Mouse (Mus musculus) adrenal gland, adult 2 months (tissue): ENCODE measurements around the gene Fzd7. TPM values are rescaled to one million over a fixed set of nuclear protein-coding genes. Genes with fewer than 3 reads are reported as not detected.
A peak's percentile ranks its signal among the peaks of the same experiment; 100 is the strongest.

ENCODE experiments used
- DNase-seq: peaks from one replicate; pipeline ENCODE4 v3.0.0; 2021
- polyA plus RNA-seq: library from polyadenylated mRNA; depleted of rRNA; stranded (reverse); fragments of >200 nt; gene quantifications from 2 replicates; pipeline ENCODE4 v1.2.3, GENCODE M21; 2012
- total RNA-seq, 2 experiments: library from RNA; stranded (reverse); gene quantifications; 2 replicates each; pipeline ENCODE4 v1.2.3; 2021

The Fzd7 gene
- total and polyA plus RNA-seq, 3 experiments: 9.9 to 20.1 (median 16.7) TPM

DNA sequence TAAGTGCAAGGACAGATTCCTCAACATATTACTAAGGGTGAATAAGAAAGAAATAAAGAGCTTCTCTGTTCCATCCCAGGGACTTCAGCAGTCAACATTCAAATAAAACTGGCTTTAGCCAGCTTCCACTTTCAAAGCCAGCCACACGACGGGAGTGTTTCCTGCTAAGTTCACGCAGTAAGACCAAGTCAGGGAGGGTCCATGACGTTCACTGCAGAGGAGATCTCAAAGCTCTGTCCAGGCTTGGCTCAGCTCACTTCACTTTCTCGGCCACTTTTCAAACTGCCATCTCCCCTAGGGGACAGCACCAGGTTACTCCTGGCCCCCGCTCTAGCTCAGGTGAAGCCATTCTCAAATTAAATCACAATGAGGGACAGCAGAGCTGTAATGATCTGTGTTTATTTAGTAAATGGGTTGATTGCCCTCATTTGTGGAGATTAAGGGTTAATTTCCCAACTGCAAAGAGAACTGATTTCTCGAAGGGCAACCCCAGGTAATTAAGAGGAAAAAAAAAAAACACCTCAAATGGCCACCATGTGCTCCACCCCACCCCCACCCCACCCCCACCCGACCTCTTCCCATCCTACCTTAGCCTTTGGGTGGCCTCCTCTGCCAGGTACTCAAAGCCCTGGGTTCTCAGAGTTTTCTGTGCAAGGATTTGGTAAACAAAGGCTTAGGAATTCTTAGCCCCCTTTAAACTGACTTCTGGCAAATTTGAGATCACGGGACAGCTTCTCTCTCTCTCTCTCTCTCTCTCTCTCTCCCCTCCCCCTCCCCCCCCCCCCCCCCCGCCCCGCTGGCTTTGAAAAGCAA is 9.7 kb upstream of the Fzd7 start:
- DNase-seq: no peak

DNA sequence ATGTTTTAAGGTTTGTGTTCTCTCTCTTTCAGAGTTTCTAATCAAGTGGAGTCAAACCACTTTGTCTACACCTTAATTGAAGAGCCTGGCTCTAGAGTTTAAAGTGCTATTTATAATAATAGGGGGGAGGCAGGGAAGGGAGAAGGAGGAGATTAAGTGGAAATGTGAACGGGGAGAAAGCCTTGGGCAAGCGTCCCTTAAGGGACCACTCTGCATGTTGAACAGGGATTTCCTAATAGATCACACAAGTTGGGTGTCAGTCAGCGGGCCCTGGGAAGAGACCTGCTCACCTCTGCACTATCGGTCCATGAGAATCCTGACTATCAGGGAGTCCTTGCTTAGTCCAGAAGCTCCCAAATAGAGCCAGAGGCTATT is 9.1 kb upstream of the Fzd7 start:
- DNase-seq: no peak

DNA sequence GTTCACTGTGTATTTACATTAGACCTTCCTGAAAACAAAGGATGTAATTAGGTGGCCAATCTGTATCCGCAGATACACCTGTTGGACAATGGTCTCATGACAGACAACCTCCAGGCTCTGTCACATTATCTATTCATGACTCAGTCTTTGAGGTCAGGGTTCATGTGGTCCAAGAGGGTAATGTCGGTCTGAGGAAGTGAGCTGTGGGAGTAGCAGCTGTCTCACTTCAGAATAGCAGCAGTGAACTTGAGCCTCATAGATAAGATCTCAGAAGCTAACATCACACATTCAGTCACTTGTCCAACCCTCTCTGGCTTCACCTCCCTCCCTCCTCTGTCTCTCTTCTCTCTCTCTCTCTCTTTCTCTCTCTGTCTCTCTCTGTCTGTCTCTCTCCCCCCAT is 6.6 kb upstream of the Fzd7 start:
- no peak for DNase-seq

DNA sequence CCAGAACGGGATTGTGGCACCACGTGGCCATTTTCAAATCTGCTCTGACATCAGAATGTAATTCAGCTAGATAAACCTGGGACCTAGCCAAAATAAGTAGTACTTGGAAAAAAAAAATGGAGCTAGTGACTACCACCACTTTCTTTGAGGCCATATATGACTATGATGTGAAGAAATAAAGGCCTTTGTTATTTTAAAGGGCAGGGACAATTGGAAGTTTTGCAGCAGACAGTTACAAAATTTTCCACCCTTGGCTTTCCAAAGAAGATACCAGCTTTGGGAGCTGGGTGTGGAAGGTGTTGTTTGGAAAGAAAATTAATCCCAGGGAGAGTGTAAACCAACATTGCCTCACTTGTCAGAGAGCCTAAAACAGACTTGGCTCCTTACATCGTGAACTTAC is 3.3 kb upstream of the Fzd7 start:
- DNase-seq: no peak

DNA sequence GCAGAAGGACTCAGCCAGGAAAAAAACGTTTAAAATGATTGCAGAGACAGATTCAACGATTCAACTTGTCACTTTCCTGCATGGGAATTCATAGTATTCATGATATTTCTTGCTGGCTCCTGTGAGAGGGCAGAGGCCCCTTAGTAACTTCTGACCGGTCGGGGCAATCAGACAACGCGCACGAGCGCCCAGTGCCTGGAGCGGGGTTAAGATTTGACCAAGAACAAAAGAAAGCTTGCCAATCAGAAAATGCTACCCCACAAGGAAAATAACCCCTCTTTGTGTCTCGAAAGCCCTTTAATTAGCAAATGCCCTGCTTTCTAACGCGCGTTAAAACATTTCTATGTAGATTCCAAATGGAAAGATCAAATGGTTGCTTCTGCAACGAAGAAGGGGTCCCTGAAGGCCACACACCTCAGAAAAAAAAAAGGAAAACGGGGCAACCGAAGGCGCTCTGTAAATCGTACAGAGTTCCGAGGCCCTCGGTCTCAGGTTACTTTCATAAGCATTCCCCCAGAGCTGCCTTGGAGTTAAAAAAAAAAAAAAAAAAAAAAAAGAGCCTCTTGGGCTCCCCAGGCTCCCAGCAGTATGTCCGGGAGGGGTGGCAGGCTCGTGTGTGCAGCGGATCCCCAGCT is 1.3 kb upstream of the Fzd7 start:
- peak; percentile 24 for DNase-seq

DNA sequence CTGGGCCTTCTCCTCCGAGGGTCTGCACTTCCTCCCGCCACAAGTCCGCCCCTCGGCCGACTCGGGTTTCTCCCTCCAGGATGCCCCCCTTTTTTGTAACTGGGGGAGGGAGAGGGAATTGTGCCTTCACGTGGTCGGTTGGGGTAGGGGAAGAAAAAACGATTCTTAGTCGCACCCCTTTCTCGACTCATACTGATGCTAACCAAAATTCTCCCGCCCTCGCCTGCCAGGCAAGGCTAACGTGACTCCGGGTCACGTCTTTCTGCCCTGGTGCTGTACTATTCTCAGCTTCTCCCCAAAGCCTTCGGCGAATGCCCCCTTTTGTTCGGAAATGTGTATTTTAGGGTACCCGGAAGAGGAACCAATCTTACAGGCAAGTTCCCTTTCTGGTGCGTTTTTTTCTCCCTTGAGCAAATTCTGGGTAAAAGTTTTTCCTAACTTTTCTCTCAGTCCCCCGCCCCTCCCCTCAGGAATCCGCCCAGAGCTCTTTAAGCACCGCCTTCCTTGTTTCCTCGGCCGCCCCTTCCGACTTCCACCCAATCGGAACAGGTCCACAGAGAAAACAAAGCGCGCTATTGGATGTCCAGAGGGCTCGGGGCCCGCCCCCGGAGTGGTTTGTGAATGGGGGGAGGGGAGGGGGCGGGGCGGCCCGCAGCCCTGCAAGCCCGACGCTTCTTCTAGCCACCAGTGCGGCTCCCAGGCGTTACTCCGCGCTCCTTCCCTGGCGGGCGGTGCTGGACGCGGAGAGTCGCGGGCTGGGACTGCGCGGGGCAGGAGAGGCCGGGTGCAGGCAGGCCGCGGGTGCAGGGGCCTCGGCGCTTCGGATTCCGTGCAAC is 550 bp upstream of the Fzd7 start:
- peak; percentile 96 for DNase-seq

DNA sequence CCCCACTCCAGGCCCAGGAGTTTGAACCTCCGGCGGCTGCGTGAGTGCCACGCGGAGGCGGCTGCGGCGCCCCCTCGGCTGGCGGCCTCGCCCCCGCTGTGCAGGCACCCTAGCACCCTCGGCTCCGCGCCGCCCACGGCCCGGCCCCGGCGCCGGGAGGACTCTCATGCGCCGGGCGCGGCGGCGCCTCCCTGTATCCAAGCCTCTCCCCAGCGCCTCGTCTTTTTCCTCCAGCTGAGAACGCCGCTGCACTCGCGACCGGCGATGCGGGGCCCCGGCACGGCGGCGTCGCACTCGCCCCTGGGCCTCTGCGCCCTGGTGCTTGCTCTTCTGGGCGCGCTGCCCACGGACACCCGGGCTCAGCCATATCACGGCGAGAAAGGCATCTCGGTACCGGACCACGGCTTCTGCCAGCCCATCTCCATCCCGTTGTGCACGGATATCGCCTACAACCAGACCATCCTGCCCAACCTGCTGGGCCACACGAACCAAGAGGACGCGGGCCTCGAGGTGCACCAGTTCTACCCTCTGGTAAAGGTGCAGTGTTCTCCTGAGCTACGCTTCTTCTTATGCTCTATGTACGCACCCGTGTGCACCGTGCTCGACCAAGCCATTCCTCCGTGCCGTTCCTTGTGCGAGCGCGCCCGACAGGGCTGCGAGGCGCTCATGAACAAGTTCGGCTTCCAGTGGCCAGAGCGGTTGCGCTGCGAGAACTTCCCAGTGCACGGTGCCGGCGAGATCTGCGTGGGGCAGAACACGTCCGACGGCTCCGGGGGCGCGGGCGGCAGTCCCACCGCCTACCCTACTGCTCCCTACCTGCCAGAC is 684 bp downstream of the Fzd7 start:
- DNase-seq: peak; percentile 76

DNA sequence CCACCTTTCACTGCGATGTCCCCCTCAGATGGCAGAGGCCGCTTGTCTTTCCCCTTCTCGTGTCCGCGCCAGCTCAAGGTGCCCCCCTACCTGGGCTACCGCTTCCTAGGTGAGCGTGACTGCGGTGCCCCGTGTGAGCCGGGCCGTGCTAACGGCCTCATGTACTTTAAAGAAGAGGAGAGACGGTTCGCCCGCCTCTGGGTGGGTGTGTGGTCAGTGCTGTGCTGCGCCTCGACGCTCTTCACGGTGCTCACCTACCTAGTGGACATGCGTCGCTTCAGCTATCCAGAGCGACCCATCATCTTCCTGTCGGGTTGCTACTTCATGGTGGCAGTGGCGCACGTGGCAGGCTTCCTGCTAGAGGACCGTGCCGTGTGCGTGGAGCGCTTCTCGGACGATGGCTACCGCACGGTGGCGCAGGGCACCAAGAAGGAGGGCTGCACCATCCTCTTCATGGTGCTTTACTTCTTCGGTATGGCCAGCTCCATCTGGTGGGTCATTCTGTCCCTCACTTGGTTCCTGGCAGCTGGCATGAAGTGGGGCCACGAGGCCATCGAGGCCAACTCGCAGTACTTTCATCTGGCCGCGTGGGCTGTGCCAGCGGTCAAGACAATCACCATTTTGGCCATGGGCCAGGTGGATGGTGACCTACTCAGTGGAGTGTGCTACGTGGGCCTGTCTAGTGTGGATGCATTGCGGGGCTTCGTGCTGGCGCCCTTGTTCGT is 1.5 kb downstream of the Fzd7 start:
- peak; percentile 82 for DNase-seq

DNA sequence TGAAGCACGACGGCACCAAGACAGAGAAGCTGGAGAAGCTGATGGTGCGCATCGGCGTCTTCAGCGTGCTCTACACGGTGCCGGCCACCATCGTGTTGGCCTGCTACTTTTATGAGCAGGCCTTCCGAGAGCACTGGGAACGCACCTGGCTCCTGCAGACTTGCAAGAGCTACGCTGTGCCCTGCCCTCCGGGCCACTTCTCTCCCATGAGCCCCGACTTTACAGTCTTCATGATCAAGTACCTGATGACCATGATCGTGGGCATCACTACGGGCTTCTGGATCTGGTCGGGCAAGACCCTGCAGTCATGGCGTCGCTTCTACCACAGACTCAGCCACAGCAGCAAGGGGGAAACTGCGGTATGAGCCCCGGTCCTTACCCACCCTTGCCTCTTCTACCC is 2.1 kb downstream of the Fzd7 start:
- no peak for DNase-seq

DNA sequence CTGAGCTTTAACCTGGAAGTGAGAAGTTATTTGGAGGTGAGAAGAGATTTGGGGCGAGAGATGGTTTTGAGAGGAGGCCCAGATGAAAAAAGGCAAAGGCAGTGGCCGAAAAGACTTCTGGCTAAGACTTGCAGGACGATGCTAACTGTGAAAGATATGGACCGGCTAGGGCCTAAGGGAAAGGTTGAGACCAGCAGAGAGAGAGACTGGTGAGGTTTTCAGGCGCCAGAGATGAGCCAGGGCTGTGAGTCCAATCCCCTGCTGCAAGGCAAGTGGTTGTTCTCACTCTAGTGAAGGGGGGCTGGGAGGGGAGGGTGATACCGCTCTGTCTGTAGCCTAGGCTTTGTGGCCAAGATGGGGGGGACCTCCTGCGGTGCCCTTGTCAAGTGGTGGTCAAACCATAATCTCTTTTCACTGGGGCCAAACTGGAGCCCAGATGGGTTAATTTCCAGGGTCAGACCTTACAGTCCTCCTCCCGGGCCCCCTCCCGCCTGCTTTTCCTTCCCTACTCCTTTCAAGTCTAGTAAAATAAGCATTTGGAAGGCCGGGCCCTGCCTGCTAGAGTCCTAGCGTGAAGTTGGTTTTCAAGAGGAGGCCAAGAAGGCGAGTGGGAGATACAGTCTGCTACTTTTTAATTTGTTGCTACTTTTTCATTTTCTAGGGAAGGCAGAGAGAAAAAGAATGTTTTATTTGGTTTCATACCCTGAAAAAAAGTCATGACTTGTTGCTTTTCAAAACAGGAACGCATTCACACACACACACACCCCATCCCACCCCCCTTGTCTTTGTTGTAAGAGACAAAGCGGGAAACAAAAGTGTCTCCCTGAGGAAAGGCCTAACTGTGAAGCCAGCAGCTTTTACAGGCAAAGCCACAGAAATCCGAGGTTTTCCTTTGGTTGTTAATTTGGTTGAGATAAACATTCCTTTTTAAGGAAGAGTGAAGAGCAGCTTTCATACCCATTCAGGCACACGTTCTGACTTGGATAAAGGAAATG is 2.9 kb downstream of the Fzd7 start:
- peak; percentile 35 for DNase-seq

DNA sequence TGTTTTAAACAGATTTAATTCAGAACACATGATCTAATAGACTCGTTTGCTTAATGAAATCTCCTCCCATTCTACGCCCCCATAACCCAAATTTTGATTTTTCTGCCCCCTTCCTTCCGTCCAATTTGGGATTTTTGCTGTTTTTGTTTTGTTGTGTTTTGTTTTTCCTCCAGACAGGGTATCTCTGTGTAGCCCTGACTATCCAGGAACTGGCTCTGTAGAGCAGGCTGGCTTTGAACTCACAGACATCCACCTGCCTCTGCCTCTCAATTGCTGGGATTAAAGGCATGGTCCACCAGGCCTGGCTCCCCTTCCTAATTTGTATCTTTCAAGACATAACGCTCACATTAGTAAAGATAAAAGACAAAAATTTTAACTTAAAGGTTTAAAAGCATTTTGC is 3.6 kb downstream of the Fzd7 start:
- DNase-seq: no peak

DNA sequence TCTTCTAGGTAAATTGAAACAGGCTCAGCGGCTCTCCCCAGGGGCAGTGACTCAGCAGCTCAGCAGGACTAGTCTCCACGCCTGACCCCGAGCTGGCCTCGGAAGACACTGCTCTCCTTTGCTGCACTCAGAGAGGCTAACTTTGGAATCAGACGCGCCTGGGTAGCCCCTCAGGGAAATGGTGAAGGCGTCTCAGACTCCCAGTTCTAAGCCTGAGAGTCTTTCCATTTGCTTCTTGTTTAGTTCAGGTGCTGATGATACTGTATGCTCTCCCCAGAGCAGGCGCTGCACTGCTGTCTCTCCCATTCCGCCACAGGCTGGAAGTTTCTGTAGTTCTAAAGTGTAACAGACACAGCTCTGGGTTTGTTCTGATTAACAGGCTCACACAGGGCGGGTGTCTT is 5.4 kb downstream of the Fzd7 start:
- DNase-seq: peak; percentile 86

DNA sequence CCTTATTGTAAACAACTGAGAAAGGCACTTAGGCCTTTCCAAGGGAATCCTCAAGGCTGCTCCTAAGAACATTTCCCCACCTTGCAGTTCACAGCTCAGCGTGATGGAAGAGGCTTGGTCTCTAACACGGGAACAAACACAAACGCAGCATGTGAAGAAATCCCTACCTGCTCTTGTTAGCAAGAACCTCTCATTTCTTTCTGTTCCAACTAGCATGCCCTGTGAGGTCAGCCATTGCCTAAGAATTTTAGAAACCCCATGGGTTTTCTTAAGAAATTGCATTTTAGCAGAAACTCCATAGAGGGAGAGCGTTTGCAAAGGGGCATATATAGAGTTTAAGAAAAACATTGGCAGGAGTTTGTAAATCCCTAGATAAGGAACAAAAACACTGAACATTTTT is 6.3 kb downstream of the Fzd7 start:
- DNase-seq: no peak

DNA sequence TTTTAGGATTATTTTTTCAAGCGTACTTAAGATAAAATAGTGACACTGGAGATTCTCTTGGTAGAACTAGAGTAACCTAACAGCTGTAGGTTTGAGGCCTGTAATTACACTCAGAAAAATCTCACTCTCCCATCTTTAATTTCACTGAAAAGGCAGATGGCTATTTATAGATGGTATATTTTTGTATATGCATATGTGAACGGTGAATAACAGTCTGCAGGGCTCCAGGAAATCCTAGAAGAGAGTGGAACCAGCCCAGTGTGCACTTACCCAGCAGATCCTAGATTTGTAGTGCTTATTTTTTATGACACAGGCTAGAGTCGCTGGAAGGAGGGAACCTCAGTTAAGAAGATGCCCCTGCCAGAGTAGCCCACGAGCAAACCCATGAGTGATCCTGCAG is 6.8 kb downstream of the Fzd7 start:
- DNase-seq: no peak

DNA sequence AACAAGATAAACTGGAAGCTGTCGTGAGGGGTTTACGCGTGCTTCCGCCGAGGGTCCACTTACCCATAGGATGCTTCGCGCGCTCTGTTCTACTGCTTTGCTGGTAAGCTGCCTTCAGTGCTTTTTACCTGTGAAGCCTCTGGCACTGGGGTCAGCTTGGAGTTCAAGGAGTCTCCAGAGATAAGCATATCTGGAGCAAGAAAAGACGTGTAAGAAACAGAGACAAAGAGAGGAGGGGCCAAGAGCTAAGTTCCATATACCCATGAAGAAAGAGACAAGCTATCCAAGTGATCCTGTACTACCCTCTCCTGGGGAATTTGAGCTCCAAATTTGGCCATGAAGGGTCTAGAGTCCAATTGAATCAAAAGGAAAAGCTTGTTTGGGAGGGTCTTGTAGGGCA is 9.3 kb downstream of the Fzd7 start:
- DNase-seq: no peak

DNA sequence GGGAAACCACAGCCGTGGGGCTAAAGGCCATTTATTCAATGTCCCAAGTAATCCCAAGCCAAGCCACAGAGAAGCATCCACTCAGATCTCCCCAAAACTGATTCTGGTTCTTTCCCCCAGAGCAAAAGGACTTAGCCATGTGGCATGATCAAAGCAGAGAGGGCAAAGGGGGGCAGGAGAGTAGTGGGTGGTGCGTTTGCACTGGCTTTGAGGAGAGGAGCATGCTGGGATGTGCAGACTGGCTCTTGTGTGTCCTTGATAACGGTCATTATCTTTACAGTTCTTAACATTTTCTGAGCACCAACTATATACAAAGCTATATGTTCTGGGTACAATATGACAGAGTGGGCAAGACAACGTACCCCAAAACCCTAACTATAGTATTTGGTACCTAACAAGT is 10.2 kb downstream of the Fzd7 start:
- no peak for DNase-seq

DNA sequence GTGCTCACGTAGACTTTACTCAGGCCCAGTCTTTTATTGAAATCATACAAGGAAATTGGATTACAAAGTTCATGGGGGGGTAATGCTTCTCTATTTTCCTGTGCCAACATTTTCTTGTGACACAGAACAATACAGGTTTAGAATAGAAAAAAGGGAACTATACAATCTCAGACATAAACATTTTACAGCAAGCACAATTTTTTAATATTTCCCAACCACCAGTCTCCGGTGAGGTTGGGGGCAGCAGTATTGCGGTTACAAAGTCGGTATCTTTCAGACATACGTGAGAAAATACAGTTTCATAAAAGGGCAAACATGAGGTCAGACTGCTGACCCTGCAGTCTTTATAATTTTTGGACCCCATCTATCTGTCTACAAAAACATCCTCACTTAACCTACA is 13.7 kb downstream of the Fzd7 start:
- DNase-seq: no peak

DNA sequence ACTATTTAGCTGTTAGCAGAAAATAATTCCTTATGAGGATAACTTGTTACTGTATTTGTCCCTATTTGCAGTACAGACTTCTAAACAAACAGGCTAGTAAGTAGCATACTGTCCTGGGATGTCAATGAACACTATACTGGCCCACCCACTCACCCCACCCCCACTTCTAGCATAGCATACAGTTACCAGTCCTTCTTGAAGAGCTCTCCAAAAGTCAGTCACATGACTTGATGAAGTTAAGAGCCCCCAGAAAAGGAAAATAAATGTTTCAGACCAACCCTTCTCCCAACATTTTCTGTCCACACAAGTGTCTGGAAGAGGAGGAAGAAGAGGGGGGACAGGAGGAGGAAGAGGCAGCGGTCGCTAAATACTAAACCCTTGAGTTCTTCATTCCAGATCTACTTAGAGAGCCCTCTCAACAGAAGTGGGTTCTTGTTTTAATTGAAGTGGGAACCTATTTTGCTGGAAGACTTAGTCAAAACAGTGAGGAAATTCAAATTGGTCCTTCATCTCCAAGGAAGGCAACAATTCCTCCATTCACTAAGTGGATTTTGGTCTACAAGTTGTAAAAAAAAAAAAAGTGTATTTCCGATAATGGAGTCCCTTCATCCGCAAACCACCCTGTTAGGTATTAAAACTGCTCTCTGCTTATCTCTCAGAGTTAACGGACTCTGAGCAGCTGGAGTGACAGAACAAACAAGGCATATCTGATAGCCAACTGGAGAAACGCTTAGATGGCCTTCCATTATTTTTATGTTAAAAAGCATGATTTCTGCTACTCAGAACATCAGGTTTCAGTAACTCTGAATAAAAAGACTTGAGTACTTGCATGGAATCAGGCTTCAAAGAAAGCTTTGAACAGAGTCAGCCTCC is 15.8 kb downstream of the Fzd7 start:
- DNase-seq: no peak

DNA sequence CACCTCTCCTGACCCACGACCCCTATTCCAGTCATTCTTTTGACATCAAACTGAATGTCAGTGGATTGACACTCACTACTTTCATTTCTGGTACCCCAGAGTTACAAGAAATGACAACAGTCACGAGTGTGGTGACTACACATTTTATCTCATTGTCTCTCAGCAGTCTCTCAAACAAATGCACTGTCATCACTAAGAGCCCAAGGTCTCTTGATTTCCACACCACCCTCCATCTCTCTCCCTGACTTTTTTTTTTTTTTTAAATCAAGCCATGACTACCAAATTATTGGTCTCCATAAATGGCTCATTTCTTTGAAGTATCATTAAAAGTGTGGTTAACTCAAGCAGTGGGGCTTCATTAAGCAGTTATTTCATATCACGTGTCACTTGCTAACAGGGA is 17.1 kb downstream of the Fzd7 start:
- DNase-seq: peak; percentile 21
